Mouse (Mus musculus): ENCODE results near the gene Abcg5. TPM values are rescaled to one million over a fixed set of nuclear protein-coding genes. Genes with fewer than 3 reads are reported as not detected.
A peak's percentile ranks its signal among the peaks of the same experiment; 100 is the strongest.

Abcg5 gene
- polyA plus RNA-seq, 1 experiment from 2014 or later = 6.6 TPM

GRCm38 (mm10) chr17:84657422-84657732, 25.4 kb downstream of the Abcg5 start:
- H3K36me3 ChIP-seq (ENCODE audit: control insufficient read depth, insufficient read depth, low read length) = 0 out of 2 replicates have a peak, but pooled peaks cover under 1% of the 10 kb centered on the region
- H3K27ac ChIP-seq (ENCODE audit: low read depth, low read length) = no peak overlapping the region
- ATAC-seq (ENCODE audit: low FRiP score, low TSS enrichment) = peak; percentile 54; the same call in 1 of the 2 replicates
- no peak overlapping the region for H3K4me2 ChIP-seq (replicated peaks; ENCODE audit: low read depth, low read length)
- H3K4me3 ChIP-seq (ENCODE audit: low read length) = no peak overlapping the region
- H3K9me3 ChIP-seq (ENCODE audit: control insufficient read depth, low read length) = no peaks in the 10 kb centered on the region
- H3K4me1 ChIP-seq (ENCODE audit: control insufficient read depth, insufficient read depth, low read length) = no peaks in the 10 kb centered on the region
- WGBS = 39% methylated on average over 3 of the region's 3 CpGs
- no peak overlapping the region for H3K9ac ChIP-seq (ENCODE audit: low read depth, low read length)
- H3K27me3 ChIP-seq (ENCODE audit: control insufficient read depth, insufficient read depth, low read length) = no peaks in the 10 kb centered on the region

- 0 out of 2 replicates have a peak, but pooled peaks have one; percentile 14 for ATAC-seq (ENCODE audit: low FRiP score, low TSS enrichment)
- H3K9ac ChIP-seq (ENCODE audit: low read depth, low read length) = no peak overlapping the region
- WGBS = 33% methylated on average over 19 of the region's 19 CpGs
- no peaks in the 10 kb centered on the region for H3K9me3 ChIP-seq (ENCODE audit: control insufficient read depth, low read length)
- no peak overlapping the region for H3K4me3 ChIP-seq (ENCODE audit: low read length)
- H3K4me2 ChIP-seq (replicated peaks; ENCODE audit: low read depth, low read length) = no peak overlapping the region
- H3K4me1 ChIP-seq (ENCODE audit: control insufficient read depth, insufficient read depth, low read length) = no peaks in the 10 kb centered on the region
- peaks cover 5% of the 10 kb centered on the region; the same call in 1 of the 2 replicates for H3K36me3 ChIP-seq (ENCODE audit: control insufficient read depth, insufficient read depth, low read length)
- H3K27me3 ChIP-seq (ENCODE audit: control insufficient read depth, insufficient read depth, low read length) = no peaks in the 10 kb centered on the region
- no peak overlapping the region for H3K27ac ChIP-seq (ENCODE audit: low read depth, low read length)
These were observed 26.0 kb downstream of the Abcg5 start for GRCm38 (mm10) chr17:84656653-84657421.

- H3K9me3 ChIP-seq (ENCODE audit: control insufficient read depth, low read length) = no peaks in the 10 kb centered on the region
- H3K27me3 ChIP-seq (ENCODE audit: control insufficient read depth, insufficient read depth, low read length) = no peaks in the 10 kb centered on the region
- 39% methylated on average over 5 of the region's 5 CpGs for WGBS
- H3K4me2 ChIP-seq (replicated peaks; ENCODE audit: low read depth, low read length) = no peak overlapping the region
- H3K9ac ChIP-seq (ENCODE audit: low read depth, low read length) = no peak overlapping the region
- no peak overlapping the region for H3K27ac ChIP-seq (ENCODE audit: low read depth, low read length)
- H3K4me1 ChIP-seq (ENCODE audit: control insufficient read depth, insufficient read depth, low read length) = no peaks in the 10 kb centered on the region
- no peak overlapping the region for H3K4me3 ChIP-seq (ENCODE audit: low read length)
- no peak for ATAC-seq (ENCODE audit: low FRiP score, low TSS enrichment)
- peaks cover 5% of the 10 kb centered on the region; the same call in 1 of the 2 replicates for H3K36me3 ChIP-seq (ENCODE audit: control insufficient read depth, insufficient read depth, low read length)
These were observed 26.6 kb downstream of the Abcg5 start for GRCm38 (mm10) chr17:84656205-84656604.

- Histone ChIP-seq H3K4me1 (ENCODE audit: control insufficient read depth, insufficient read depth, low read length) (no peaks in the 10 kb centered on the region), H3K4me2 (replicated peaks; ENCODE audit: low read depth, low read length) (no peak overlapping the region), H3K9ac (ENCODE audit: low read depth, low read length) (no peak overlapping the region), H3K27ac (ENCODE audit: low read depth, low read length) (no peak overlapping the region), H3K4me3 (ENCODE audit: low read length) (no peak overlapping the region), H3K27me3 (ENCODE audit: control insufficient read depth, insufficient read depth, low read length) (no peaks in the 10 kb centered on the region), H3K36me3 (ENCODE audit: control insufficient read depth, insufficient read depth, low read length) (peaks cover 5% of the 10 kb centered on the region; the same call in 1 of the 2 replicates), H3K9me3 (ENCODE audit: control insufficient read depth, low read length) (no peaks in the 10 kb centered on the region)
- WGBS = 91% methylated on average over 9 of the region's 9 CpGs
- no peak for ATAC-seq (ENCODE audit: low FRiP score, low TSS enrichment)
These were observed 29.3 kb downstream of the Abcg5 start for GRCm38 (mm10) chr17:84653544-84653943.

- H3K9ac ChIP-seq (ENCODE audit: low read depth, low read length) = no peak overlapping the region
- no peak overlapping the region for H3K4me2 ChIP-seq (replicated peaks; ENCODE audit: low read depth, low read length)
- H3K36me3 ChIP-seq (ENCODE audit: control insufficient read depth, insufficient read depth, low read length) = peaks cover 5% of the 10 kb centered on the region; the same call in 1 of the 2 replicates
- H3K27ac ChIP-seq (ENCODE audit: low read depth, low read length) = no peak overlapping the region
- WGBS = 90% methylated on average over 9 of the region's 9 CpGs
- no peaks in the 10 kb centered on the region for H3K27me3 ChIP-seq (ENCODE audit: control insufficient read depth, insufficient read depth, low read length)
- no peak for ATAC-seq (ENCODE audit: low FRiP score, low TSS enrichment)
- peaks cover 9% of the 10 kb centered on the region; the same call in 1 of the 2 replicates for H3K4me1 ChIP-seq (ENCODE audit: control insufficient read depth, insufficient read depth, low read length)
- H3K4me3 ChIP-seq (ENCODE audit: low read length) = no peak overlapping the region
- H3K9me3 ChIP-seq (ENCODE audit: control insufficient read depth, low read length) = no peaks in the 10 kb centered on the region
These were observed 32.4 kb downstream of the Abcg5 start for GRCm38 (mm10) chr17:84650302-84651017.

GRCm38 (mm10) chr17:84647630-84648029, 35.2 kb downstream of the Abcg5 start:
- no peak for ATAC-seq (ENCODE audit: low FRiP score, low TSS enrichment)
- no peak overlapping the region for H3K4me3 ChIP-seq (ENCODE audit: low read length)
- no peak overlapping the region for H3K9ac ChIP-seq (ENCODE audit: low read depth, low read length)
- H3K27ac ChIP-seq (ENCODE audit: low read depth, low read length) = no peak overlapping the region
- WGBS = 91% methylated on average over 4 of the region's 4 CpGs
- H3K4me2 ChIP-seq (replicated peaks; ENCODE audit: low read depth, low read length) = no peak overlapping the region
- peaks cover 5% of the 10 kb centered on the region; the same call in 1 of the 2 replicates for H3K36me3 ChIP-seq (ENCODE audit: control insufficient read depth, insufficient read depth, low read length)
- no peaks in the 10 kb centered on the region for H3K27me3 ChIP-seq (ENCODE audit: control insufficient read depth, insufficient read depth, low read length)
- H3K4me1 ChIP-seq (ENCODE audit: control insufficient read depth, insufficient read depth, low read length) = peaks cover 17% of the 10 kb centered on the region; the same call in 1 of the 2 replicates
- H3K9me3 ChIP-seq (ENCODE audit: control insufficient read depth, low read length) = no peaks in the 10 kb centered on the region

- no peak overlapping the region for H3K4me3 ChIP-seq (ENCODE audit: low read length)
- no peaks in the 10 kb centered on the region for H3K36me3 ChIP-seq (ENCODE audit: control insufficient read depth, insufficient read depth, low read length)
- H3K4me1 ChIP-seq (ENCODE audit: control insufficient read depth, insufficient read depth, low read length) = peaks cover 19% of the 10 kb centered on the region; the same call in 1 of the 2 replicates
- no peak overlapping the region for H3K9ac ChIP-seq (ENCODE audit: low read depth, low read length)
- WGBS = 53% methylated on average over 2 of the region's 2 CpGs
- H3K9me3 ChIP-seq (ENCODE audit: control insufficient read depth, low read length) = no peaks in the 10 kb centered on the region
- H3K27me3 ChIP-seq (ENCODE audit: control insufficient read depth, insufficient read depth, low read length) = no peaks in the 10 kb centered on the region
- no peak overlapping the region for H3K27ac ChIP-seq (ENCODE audit: low read depth, low read length)
- H3K4me2 ChIP-seq (replicated peaks; ENCODE audit: low read depth, low read length) = no peak overlapping the region
- no peak for ATAC-seq (ENCODE audit: low FRiP score, low TSS enrichment)
These were observed 36.3 kb downstream of the Abcg5 start for GRCm38 (mm10) chr17:84646477-84646876.

GRCm38 (mm10) chr17:84645894-84646293, 36.9 kb downstream of the Abcg5 start:
- H3K4me2 ChIP-seq (replicated peaks; ENCODE audit: low read depth, low read length) = no peak overlapping the region
- H3K9ac ChIP-seq (ENCODE audit: low read depth, low read length) = no peak overlapping the region
- peaks cover 19% of the 10 kb centered on the region; the same call in 1 of the 2 replicates for H3K4me1 ChIP-seq (ENCODE audit: control insufficient read depth, insufficient read depth, low read length)
- no peaks in the 10 kb centered on the region for H3K27me3 ChIP-seq (ENCODE audit: control insufficient read depth, insufficient read depth, low read length)
- 19% methylated on average over 5 of the region's 7 CpGs for WGBS
- H3K27ac ChIP-seq (ENCODE audit: low read depth, low read length) = no peak overlapping the region
- no peak overlapping the region for H3K4me3 ChIP-seq (ENCODE audit: low read length)
- no peaks in the 10 kb centered on the region for H3K9me3 ChIP-seq (ENCODE audit: control insufficient read depth, low read length)
- no peaks in the 10 kb centered on the region for H3K36me3 ChIP-seq (ENCODE audit: control insufficient read depth, insufficient read depth, low read length)
- ATAC-seq (ENCODE audit: low FRiP score, low TSS enrichment) = no peak

- Histone ChIP-seq H3K36me3 (ENCODE audit: control insufficient read depth, insufficient read depth, low read length) (no peaks in the 10 kb centered on the region), H3K4me2 (replicated peaks; ENCODE audit: low read depth, low read length) (no peak overlapping the region), H3K9ac (ENCODE audit: low read depth, low read length) (no peak overlapping the region), H3K9me3 (ENCODE audit: control insufficient read depth, low read length) (no peaks in the 10 kb centered on the region), H3K4me1 (ENCODE audit: control insufficient read depth, insufficient read depth, low read length) (peaks cover 19% of the 10 kb centered on the region; the same call in 1 of the 2 replicates), H3K27ac (ENCODE audit: low read depth, low read length) (no peak overlapping the region), H3K4me3 (ENCODE audit: low read length) (no peak overlapping the region), H3K27me3 (ENCODE audit: control insufficient read depth, insufficient read depth, low read length) (no peaks in the 10 kb centered on the region)
- ATAC-seq (ENCODE audit: low FRiP score, low TSS enrichment) = no peak
- WGBS = 38% methylated on average over 9 of the region's 9 CpGs
These were observed 37.7 kb downstream of the Abcg5 start for GRCm38 (mm10) chr17:84645119-84645518.

Measured in kidney, embryonic 14.5 days (tissue).